Mouse (Mus musculus): ENCODE results near the gene Muc20. TPM values are rescaled to one million over a fixed set of nuclear protein-coding genes. Genes with fewer than 3 reads are reported as not detected.

Muc20 gene
- total RNA-seq, 1 experiment from 2014 or later = not detected

- no peak for ATAC-seq (replicated peaks; ENCODE audit: insufficient number of reproducible peaks, low FRiP score, low TSS enrichment, poor library complexity, severe bottlenecking)
Observed at GRCm38 (mm10) chr16:32803901-32804300, 6.7 kb upstream of the Muc20 start.

GRCm38 (mm10) chr16:32803252-32803853 is 6.1 kb upstream of the Muc20 start:
- ATAC-seq (replicated peaks; ENCODE audit: insufficient number of reproducible peaks, low FRiP score, low TSS enrichment, poor library complexity, severe bottlenecking) = no peak

- no peak for ATAC-seq (replicated peaks; ENCODE audit: insufficient number of reproducible peaks, low FRiP score, low TSS enrichment, poor library complexity, severe bottlenecking)
Observed at GRCm38 (mm10) chr16:32796676-32797425, 384 bp downstream of the Muc20 start.

- no peak; the same call in 1 of the 2 replicates for ATAC-seq (replicated peaks; ENCODE audit: insufficient number of reproducible peaks, low FRiP score, low TSS enrichment, poor library complexity, severe bottlenecking)
Observed at GRCm38 (mm10) chr16:32795177-32795576, 2.1 kb downstream of the Muc20 start.

GRCm38 (mm10) chr16:32790056-32790455 is 7.2 kb downstream of the Muc20 start:
- no peak for ATAC-seq (replicated peaks; ENCODE audit: insufficient number of reproducible peaks, low FRiP score, low TSS enrichment, poor library complexity, severe bottlenecking)

GRCm38 (mm10) chr16:32784840-32785239 is 12.4 kb downstream of the Muc20 start:
- no peak for ATAC-seq (replicated peaks; ENCODE audit: insufficient number of reproducible peaks, low FRiP score, low TSS enrichment, poor library complexity, severe bottlenecking)

- no peak for ATAC-seq (replicated peaks; ENCODE audit: insufficient number of reproducible peaks, low FRiP score, low TSS enrichment, poor library complexity, severe bottlenecking)
Observed at GRCm38 (mm10) chr16:32783324-32784062, 13.7 kb downstream of the Muc20 start.

GRCm38 (mm10) chr16:32778956-32779355 is 18.3 kb downstream of the Muc20 start:
- ATAC-seq (replicated peaks; ENCODE audit: insufficient number of reproducible peaks, low FRiP score, low TSS enrichment, poor library complexity, severe bottlenecking) = no peak

GRCm38 (mm10) chr16:32776676-32777075 is 20.6 kb downstream of the Muc20 start:
- no peak for ATAC-seq (replicated peaks; ENCODE audit: insufficient number of reproducible peaks, low FRiP score, low TSS enrichment, poor library complexity, severe bottlenecking)

- ATAC-seq (replicated peaks; ENCODE audit: insufficient number of reproducible peaks, low FRiP score, low TSS enrichment, poor library complexity, severe bottlenecking) = no peak
Observed at GRCm38 (mm10) chr16:32766904-32767303, 30.3 kb downstream of the Muc20 start.

GRCm38 (mm10) chr16:32764961-32765360 is 32.3 kb downstream of the Muc20 start:
- ATAC-seq (replicated peaks; ENCODE audit: insufficient number of reproducible peaks, low FRiP score, low TSS enrichment, poor library complexity, severe bottlenecking) = no peak

- no peak for ATAC-seq (replicated peaks; ENCODE audit: insufficient number of reproducible peaks, low FRiP score, low TSS enrichment, poor library complexity, severe bottlenecking)
Observed at GRCm38 (mm10) chr16:32764550-32764949, 32.7 kb downstream of the Muc20 start.

GRCm38 (mm10) chr16:32750242-32751127 is 46.8 kb downstream of the Muc20 start:
- no peak for ATAC-seq (replicated peaks; ENCODE audit: insufficient number of reproducible peaks, low FRiP score, low TSS enrichment, poor library complexity, severe bottlenecking)

- ATAC-seq (replicated peaks; ENCODE audit: insufficient number of reproducible peaks, low FRiP score, low TSS enrichment, poor library complexity, severe bottlenecking) = no peak
Observed at GRCm38 (mm10) chr16:32745852-32746251, 51.4 kb downstream of the Muc20 start.

- no peak for ATAC-seq (replicated peaks; ENCODE audit: insufficient number of reproducible peaks, low FRiP score, low TSS enrichment, poor library complexity, severe bottlenecking)
Observed at GRCm38 (mm10) chr16:32742712-32743111, 54.5 kb downstream of the Muc20 start.

GRCm38 (mm10) chr16:32741366-32741765 is 55.9 kb downstream of the Muc20 start:
- ATAC-seq (replicated peaks; ENCODE audit: insufficient number of reproducible peaks, low FRiP score, low TSS enrichment, poor library complexity, severe bottlenecking) = no peak

GRCm38 (mm10) chr16:32740003-32740663 is 57.1 kb downstream of the Muc20 start:
- no peak for ATAC-seq (replicated peaks; ENCODE audit: insufficient number of reproducible peaks, low FRiP score, low TSS enrichment, poor library complexity, severe bottlenecking)

GRCm38 (mm10) chr16:32736022-32736421 is 61.2 kb downstream of the Muc20 start:
- ATAC-seq (replicated peaks; ENCODE audit: insufficient number of reproducible peaks, low FRiP score, low TSS enrichment, poor library complexity, severe bottlenecking) = no peak

Data from monocyte, adult 5-6 weeks (primary cell).